Mouse (Mus musculus) cerebellum, postnatal 10 days (tissue): ENCODE measurements at regions not wholly inside any gene's neighbourhood (a gene's known extent, or its start where the extent isn't known, plus 50 kb on each side); places are given as distances from the start of the nearest gene placed in this dataset.
A peak's percentile ranks its signal among the peaks of the same experiment; 100 is the strongest.

ENCODE experiments used
- DNase-seq, 2 experiments: peaks; one replicate each; pipeline ENCODE4 v3.0.0; 2021; ENCODE audit warnings: mixed read lengths in 2 of 2

DNA sequence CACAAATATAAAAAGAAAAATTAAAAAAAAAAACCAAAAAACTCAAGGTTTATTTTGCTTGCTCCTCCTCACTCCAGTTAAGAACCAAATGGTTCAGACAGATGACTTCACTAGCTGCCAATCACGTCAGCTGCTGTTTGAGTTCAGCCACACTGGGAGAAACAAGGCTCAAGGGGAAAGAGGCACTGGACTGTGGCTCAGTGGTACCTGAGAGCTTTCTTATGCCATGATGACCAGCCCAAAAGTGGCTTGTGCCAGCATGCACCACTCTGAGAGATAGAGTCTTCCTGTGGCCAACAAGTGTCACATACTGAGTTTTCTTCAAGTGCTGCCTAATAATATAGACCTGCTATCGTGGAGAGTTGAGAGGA lies 198.0 kb upstream of the Tprg start:
- peak; percentile 20 to 35 for DNase-seq

DNA sequence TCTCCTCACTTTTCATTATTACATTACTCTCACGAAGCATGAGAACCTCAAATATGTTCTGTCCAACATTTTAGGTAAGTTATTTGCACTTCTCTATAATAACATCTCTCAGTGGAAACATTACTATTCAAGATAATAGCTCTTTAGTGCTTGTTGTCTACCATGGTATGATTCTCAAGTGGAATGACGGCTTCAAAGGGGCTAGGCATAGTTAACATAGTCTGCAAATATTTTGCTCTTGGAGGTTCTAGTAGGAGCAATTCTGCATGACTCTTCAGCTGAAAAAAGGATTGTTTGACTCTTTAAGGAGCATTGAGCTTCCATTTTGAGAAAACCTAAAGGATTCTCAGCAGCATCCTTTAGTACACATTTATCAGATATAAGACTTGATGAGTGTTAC lies 182.5 kb upstream of the Tprg start:
- no peak for DNase-seq

DNA sequence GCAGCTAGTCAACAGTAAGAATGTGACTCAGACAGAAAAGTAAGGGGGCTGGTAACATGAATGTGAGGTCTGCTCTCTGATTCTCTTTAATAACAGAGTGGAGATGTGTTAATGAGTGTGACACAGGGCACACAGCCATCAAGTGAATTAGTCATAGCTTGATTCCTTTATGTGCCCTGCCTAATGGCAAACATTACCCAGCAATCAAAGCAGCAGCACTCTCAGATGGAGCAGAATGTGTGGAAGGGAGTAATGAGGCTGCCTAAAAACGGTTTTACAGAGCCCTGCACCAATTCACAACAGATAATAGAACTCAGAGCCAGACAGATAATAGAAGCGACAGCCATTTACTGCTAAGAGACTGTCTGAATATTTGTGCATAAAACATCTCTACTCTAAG lies 182.0 kb upstream of the Tprg start:
- peak in 1 of 2 experiments; percentile 4 for DNase-seq

DNA sequence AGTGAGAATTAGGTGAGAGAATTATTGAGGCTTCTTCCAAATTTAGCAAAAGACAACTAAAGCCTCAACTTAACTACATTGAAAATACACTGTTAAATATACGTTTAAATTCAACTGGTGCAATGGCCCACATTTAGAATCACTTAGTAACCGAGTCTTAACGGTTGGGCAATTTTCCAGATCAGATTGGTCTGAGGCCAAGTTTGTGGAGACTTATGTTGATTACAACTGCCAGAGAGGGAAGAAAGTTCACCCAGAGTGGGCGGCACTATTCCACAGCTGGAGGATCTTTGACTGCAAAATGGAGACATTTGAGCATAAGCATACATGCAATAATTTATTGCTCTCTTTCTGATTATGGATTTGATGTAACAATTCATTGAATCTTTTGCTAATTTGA lies 146.5 kb upstream of the Tprg start:
- peak; percentile 20 to 31 for DNase-seq

DNA sequence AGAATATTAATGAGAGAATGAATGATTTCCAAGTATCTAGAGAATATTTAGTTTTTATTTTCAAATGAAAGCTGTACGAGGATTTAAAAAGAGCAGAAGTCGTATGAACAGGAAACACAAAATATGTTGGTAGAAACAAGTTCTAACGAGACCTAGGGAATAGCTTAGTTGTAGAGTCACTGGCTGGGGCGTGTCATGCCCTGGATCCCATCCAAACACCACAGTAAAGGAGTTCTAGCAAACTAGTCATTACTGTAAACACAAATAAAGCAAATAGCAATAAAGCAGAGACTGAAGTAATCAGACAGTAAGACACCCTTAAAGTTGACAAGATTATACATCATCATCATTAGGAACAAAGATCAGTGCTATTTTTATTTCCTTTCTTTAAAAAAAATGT lies 139.1 kb upstream of the Tprg start:
- no peak for DNase-seq

DNA sequence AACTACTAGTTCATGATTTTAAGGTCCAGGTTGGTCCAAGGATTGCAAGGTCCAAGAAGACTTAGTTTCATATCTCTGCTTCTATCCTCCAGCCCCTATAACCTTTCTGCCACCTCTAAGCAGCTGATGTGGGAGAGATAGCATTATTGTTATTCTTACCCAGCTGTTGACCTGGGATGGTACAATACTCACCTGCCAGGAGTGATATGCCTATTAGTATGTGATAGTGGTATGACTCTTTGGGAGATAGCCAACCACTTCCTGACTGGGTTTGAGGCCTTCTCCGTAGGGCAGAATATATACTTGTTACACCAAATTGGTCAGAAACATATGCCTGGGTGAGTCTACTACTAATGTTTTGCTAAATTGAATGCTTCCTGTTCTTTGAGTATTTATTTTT lies 137.4 kb upstream of the Tprg start:
- DNase-seq, result no peak

DNA sequence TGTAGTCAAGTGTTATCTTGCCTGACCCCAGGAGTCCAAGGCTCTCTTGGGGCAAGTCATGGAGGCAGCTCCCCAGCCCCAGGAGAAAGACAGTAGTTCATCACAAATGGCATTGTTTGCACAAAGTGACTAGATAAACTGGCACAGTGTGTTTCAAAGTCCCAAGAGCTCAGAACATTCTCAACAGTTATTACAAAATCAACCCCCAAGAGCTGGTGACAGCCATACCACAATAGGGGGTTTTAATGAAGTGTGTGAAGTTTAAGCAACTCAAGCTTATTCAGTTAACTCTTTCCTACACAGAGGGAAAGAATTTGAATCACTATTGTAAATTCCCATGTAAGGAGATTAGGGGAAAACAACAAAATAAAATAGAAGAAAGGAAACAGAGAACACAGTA lies 109.7 kb upstream of the Tprg start:
- no peak for DNase-seq

DNA sequence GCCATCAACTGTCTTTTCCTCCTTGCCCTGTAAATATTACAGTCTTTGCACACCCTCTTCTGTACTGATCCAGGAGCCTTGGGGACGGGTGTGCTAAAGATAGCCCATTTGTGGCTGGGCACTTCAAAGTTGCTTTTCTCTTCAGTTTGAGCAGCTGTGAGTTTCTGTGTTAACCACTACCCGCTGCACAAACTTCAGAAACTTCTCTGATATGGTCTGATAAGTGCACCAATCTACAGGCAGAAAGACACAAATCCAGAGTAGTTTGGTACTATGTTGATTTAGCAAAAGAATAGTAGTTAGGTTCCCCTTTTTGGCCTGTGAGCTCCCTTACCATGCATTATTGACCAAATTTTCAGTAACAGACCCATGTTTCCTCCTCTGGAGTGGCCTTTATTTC lies 108.6 kb upstream of the Tprg start:
- DNase-seq, result no peak

DNA sequence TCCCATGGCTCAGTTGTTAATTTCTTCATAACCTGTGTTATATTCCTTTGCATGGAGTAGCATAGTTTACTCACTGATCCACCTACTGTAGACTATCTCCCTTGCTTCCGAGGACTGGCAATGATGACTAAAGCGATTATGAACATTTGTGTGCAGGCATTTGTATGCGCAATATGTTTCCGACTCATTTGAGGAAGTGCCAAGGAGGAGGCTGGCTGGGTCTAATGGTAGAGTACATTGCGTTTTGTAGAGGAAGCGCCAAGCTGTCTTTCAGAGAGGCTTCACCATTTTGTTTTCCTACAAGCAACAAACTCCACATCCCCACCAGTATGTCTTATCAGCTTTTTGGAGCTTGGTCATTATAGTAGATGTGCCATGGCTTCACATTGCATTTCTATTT lies 104.7 kb upstream of the Tprg start:
- no peak for DNase-seq

DNA sequence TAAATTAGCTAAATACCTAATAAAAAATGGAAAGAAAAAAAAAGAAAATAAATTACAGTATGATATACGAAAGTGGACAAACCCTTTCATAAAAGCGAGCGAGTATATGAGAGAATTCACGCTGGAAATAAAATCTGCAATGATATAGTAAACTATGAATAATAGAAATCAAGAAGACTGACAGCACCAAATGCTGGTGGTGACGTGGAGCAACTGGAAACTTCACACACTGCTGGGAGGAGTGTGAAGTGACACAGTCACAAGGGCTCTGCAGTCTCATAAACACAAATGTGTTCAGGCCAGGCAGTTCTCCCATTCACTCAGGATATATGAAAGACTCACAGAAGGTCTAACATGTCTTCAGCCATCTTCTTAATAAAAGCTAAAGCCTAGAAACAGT lies 89.5 kb upstream of the Tprg start:
- DNase-seq, result no peak

DNA sequence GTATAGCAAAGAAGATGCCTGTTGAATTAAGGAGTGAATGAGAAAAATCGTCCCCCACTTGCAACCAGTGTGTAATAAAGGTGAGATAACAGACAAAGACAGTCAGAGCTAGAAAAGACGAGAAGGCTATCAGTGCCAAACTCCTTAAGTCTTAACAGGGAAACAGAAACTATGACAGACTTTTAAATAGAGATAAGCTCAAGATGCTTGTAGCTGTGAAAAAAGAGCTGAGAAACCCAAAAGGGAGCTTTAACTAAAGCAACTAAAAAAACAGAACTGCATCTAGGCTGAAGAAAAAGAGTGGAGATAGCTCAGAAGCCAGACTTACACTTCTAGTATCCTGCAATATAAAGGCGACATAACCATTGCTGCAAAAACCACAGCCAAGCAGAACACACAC lies 87.8 kb upstream of the Tprg start:
- no peak for DNase-seq

DNA sequence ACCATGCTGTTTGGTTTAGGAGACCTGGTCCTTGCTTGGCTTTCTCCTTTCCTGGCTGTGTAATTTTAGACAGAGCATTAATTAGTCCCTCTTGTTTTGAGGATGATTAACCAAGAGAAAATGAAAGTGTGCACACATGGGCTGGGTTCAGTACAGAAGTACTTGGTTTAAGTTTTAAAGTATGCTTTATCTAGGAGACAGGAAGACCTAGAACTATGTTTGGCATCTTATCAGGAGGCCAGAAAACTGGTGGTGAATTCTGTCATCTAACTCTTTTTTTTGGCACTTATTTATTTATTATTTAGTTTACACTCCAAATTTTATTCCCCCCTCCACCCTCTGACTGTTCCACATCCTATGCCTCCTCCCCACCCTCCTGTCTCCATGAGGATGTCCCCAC lies 86.6 kb upstream of the Tprg start:
- no peak for DNase-seq

DNA sequence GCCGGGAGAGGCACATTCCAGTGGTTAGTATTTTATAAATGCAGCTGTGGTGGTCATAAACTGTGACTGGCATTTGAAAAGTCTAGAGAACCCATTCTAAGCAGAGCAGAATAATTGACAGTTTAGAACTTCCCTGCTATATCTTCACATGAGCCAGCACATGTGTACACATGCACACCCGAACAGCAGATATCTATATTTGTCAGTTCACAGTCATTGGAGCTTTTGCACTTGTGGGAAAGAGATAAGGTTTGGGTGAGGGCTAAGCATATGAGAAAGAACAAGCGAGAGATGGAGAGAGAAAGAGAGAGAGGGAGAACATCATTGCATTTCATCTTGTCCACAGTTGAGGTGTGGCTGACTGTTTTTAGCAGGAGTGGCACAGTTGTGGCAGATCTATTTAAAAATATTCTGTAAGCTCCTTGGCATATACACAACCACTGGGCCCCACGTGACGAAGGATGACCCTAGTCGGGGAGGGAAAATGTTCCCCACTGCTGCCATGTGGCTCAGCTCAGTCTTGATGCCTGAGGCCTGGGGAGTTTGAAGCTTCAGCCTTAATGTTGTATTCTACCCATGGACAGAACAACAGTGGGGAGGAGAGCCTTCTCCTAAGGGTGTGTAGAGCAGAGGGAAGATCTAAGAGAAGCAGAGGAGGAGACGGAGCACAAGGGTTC lies 85.4 kb upstream of the Tprg start:
- DNase-seq, result no peak

DNA sequence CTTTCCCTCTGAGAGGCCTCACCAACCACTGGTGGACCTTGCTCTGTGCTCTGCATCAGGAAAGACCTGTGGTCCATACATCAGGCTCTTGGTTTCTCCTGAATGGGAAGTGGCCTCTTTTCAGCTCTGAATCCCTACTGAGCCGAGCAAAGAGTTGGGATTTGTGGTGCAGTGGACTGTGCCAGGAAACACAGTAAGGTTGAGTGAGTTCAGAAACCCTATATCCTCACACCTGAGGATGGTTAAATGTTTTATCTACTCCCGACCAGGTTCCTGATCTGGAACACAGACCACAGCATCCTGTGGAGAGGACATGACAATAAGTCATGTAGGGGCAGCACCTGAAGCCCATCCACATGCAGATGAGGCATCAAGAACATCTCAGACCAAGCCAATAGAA lies 73.4 kb upstream of the Tprg start:
- no peak for DNase-seq

DNA sequence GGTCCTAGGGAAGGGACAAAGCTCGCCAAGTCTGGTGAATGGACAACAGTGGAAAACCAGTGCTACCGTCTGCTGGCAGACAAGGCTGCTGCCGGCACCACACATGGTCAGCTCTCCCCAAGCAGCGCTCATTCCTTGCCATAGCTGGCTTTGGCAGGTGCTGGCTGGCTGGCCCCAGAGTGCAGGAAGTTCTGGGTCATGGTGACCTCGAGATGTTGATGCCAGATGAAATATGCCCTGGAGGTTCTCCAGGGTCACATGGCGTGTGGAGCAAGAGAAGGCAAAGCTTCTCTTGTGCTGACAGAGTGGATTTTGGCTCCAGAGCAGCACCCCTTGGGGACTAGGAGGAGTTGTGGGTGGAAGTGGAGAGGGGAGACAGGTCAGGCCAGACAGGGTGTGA lies 66.1 kb upstream of the Tprg start:
- DNase-seq, result no peak

DNA sequence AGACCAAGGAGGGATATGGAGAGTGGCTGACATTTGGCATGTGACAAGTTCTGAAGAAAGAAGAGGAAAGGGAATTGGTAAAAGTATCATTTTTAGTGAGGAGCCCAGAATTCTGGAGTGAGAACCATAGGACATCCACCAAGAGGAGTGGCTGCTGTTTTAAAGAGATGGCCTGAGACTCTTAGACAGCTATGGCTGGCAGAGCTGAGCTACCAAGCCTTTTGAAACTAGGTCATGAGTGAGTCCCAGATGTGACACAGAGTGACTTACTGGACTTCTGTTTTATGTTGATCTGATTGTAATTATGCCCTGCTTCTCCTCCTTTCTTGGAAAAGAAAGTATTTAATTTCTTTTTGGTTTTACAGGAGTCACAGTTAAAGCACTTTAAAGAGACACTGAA lies 61.8 kb upstream of the Tprg start:
- no peak for DNase-seq
